Mouse (Mus musculus) spleen, adult 2 months (tissue): ENCODE measurements around the gene Nbas.

ENCODE experiments used
- CTCF ChIP-seq: fragments of 200-500 bp; IDR thresholded peaks from 2 replicates; pipeline ENCODE4 v1.5.1; 2011; ENCODE audit warnings: mild to moderate bottlenecking, inconsistent platforms; ENCODE audit not compliant: insufficient read depth, insufficient read length, insufficient replicate concordance; ENCODE audit errors: extremely low read depth
- POLR2A ChIP-seq: fragments of 200-500 bp; IDR thresholded peaks from 2 replicates; pipeline ENCODE4 v1.6.1; 2011; ENCODE audit warnings: low read depth, low read length, inconsistent platforms

- TF ChIP-seq CTCF (no peak), POLR2A (no peak)
Measured at GRCm38 (mm10) chr12:13314384-13314783, 45.5 kb downstream of the Nbas start.
